Comparison of ENCODE assay signal across 17 mouse cellular contexts in the genomic region with DNA sequence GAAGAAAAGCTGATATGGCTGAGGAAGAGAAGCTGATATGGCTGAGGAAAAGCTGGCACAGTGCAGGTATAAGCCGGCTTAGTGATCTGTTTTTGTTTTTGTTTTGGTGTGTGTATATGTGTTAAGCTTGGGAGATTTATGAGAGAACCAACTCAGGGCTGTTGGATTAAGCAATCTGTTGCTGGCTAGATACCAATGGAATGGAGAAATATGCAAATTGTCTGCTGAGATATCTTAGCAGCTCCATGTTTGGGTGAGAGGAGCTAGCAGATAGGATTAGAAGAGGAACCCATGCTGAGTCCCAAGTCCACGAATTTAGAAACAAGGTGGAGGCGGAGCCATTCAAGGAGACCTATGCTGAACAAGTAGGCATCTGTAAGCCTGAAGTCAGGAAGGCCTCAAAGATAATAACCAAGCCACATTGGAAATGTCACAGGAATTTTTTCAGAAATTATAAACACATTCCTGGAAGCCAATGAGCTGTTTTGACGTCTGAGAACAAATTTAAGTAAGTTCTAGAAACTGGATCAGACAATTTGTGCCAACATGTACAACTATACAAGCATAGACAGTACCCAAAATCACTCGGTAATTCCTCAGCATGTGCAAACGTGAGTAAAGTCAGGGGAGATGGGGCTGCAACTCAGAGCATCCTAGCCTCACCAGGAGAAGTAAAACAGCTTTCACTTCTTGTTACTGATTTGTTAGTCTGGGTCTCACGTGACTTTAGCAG.
DNase-seq lines count a peak whose midpoint lies in the region; ATAC-seq and TF ChIP-seq lines count a peak whose summit lies in the region.
"Had no signal": no experiment of that assay in that cellular context is flagged by ENCODE, and none has a peak within 500 bp of the region (broad histone marks: within the 10 kb centered on the region; RNA-seq: fewer than 3 reads in every experiment).

No protein-coding gene starts in this region.

- ATAC-seq in frontal cortex, adult (ENCODE audit: low TSS enrichment): peak; percentile 98
- no peak for ATAC-seq in intestine, postnatal 0 days
- ATAC-seq: intestine, embryonic 15.5 days; midbrain, embryonic 13.5 days had no signal

- H3K4me3 ChIP-seq in intestine, postnatal 0 days (ENCODE audit: low read depth, low read length): no peak overlapping the region
- H3K4me3 ChIP-seq: embryonic facial prominence, embryonic 13.5 days; heart, embryonic 12.5 days; intestine, embryonic 15.5 days; layer of hippocampus, adult 2 months; limb, embryonic 13.5 days; liver, embryonic 15.5 days; midbrain, embryonic 13.5 days; stomach, embryonic 15.5 days had no signal

- no peak for TF ChIP-seq CTCF in intestine, postnatal 0 days (IDR thresholded peaks at IDR 0.05; ENCODE audit: low read depth)

- no peaks in the 10 kb centered on the region for H3K9me3 ChIP-seq in intestine, postnatal 0 days (ENCODE audit: control insufficient read depth)
- H3K9me3 ChIP-seq: embryonic facial prominence, embryonic 13.5 days; heart, embryonic 12.5 days; intestine, embryonic 15.5 days; limb, embryonic 13.5 days; liver, embryonic 15.5 days; midbrain, embryonic 13.5 days; stomach, embryonic 15.5 days had no signal

- no peak for DNase-seq in frontal cortex, postnatal 10 days (ENCODE audit: low spot score in 2 of 2)
- DNase-seq in lung, postnatal 36 days: peak; percentile 5
- no peak for DNase-seq in lung, postnatal 25 days (ENCODE audit: low spot score)
- peak; percentile 39 for DNase-seq in adipocyte (ENCODE audit: low spot score)
- peak; percentile 6 for DNase-seq in right cerebral cortex, postnatal 25 days
- DNase-seq in spleen, postnatal 36 days (ENCODE audit: low spot score in 2 of 2): no peak

- no peak overlapping the region for H3K4me2 ChIP-seq in intestine, postnatal 0 days (replicated peaks; ENCODE audit: low read depth)
- H3K4me2 ChIP-seq: embryonic facial prominence, embryonic 13.5 days; heart, embryonic 12.5 days; hindbrain, embryonic 14.5 days; intestine, embryonic 15.5 days; limb, embryonic 13.5 days; liver, embryonic 15.5 days; midbrain, embryonic 13.5 days; stomach, embryonic 15.5 days had no signal

- H3K27me3 ChIP-seq in intestine, postnatal 0 days (replicated peaks; ENCODE audit: control insufficient read depth, insufficient read depth, low read length): no peaks in the 10 kb centered on the region
- H3K27me3 ChIP-seq: embryonic facial prominence, embryonic 13.5 days; heart, embryonic 12.5 days; intestine, embryonic 15.5 days; limb, embryonic 13.5 days; liver, embryonic 15.5 days; midbrain, embryonic 13.5 days; stomach, embryonic 15.5 days had no signal

- H3K4me1 ChIP-seq in intestine, postnatal 0 days (replicated peaks; ENCODE audit: control insufficient read depth, insufficient read depth, low read length): no peaks in the 10 kb centered on the region
- H3K4me1 ChIP-seq: embryonic facial prominence, embryonic 13.5 days; heart, embryonic 12.5 days; intestine, embryonic 15.5 days; limb, embryonic 13.5 days; liver, embryonic 15.5 days; midbrain, embryonic 13.5 days; stomach, embryonic 15.5 days had no signal

- 69% methylated on average over 7 of the region's 7 CpGs for WGBS in intestine, postnatal 0 days

- H3K27ac ChIP-seq in intestine, postnatal 0 days (ENCODE audit: low read depth, low read length): no peak overlapping the region
- H3K27ac ChIP-seq: embryonic facial prominence, embryonic 13.5 days; hindbrain, embryonic 14.5 days; intestine, embryonic 15.5 days; layer of hippocampus, adult 2 months; limb, embryonic 13.5 days; liver, embryonic 15.5 days; midbrain, embryonic 13.5 days; stomach, embryonic 15.5 days had no signal

- no peaks in the 10 kb centered on the region for H3K36me3 ChIP-seq in intestine, postnatal 0 days (ENCODE audit: control insufficient read depth, insufficient read depth)
- H3K36me3 ChIP-seq: embryonic facial prominence, embryonic 13.5 days; heart, embryonic 12.5 days; intestine, embryonic 15.5 days; limb, embryonic 13.5 days; liver, embryonic 15.5 days; midbrain, embryonic 13.5 days; stomach, embryonic 15.5 days had no signal

- no peak overlapping the region for H3K9ac ChIP-seq in intestine, postnatal 0 days (ENCODE audit: low read depth, low read length)
- H3K9ac ChIP-seq: embryonic facial prominence, embryonic 13.5 days; heart, embryonic 12.5 days; hindbrain, embryonic 14.5 days; intestine, embryonic 15.5 days; limb, embryonic 13.5 days; liver, embryonic 15.5 days; midbrain, embryonic 13.5 days; stomach, embryonic 15.5 days had no signal

Comparison
In these comparisons a context has a peak if more than half of its experiments do, and no peak if none do; other contexts are left out.
1. DNase-seq: peak in lung, postnatal 36 days (single experiment), adipocyte (single experiment) and right cerebral cortex, postnatal 25 days (single experiment); none in frontal cortex, postnatal 10 days (0 of 2), lung, postnatal 25 days (single experiment) and spleen, postnatal 36 days (0 of 2).